Mouse (Mus musculus) brain, embryonic 14.5 days (tissue): ENCODE results near the gene Coq10a. TPM values are rescaled to one million over a fixed set of nuclear protein-coding genes. Genes with fewer than 3 reads are reported as not detected.

ENCODE experiments used
- DNase-seq: peaks from one replicate; pipeline ENCODE4 v3.0.0-alpha.2; 2011; ENCODE audit warnings: low read depth
- CTCF ChIP-seq: fragments of 200-500 bp; IDR thresholded peaks from 2 replicates; pipeline ENCODE4 v1.5.1; 2012; ENCODE audit warnings: inconsistent platforms, mild to moderate bottlenecking, moderate library complexity, borderline replicate concordance; ENCODE audit not compliant: insufficient read depth, insufficient read length; ENCODE audit errors: extremely low read depth
- POLR2A ChIP-seq: fragments of 200-500 bp; IDR thresholded peaks from 2 replicates; pipeline ENCODE4 v1.6.1; 2012; ENCODE audit warnings: mild to moderate bottlenecking, inconsistent platforms, borderline replicate concordance; ENCODE audit not compliant: poor library complexity, insufficient read depth, insufficient read length, severe bottlenecking; ENCODE audit errors: extremely low read depth
- polyA plus RNA-seq: library from polyadenylated mRNA; depleted of rRNA; stranded (reverse); fragments of >200 nt; gene quantifications from 2 replicates; pipeline ENCODE4 v1.2.3, GENCODE M21; 2012

Gene Coq10a
- polyA plus RNA-seq, 1 experiment = 69.0 TPM

DNA sequence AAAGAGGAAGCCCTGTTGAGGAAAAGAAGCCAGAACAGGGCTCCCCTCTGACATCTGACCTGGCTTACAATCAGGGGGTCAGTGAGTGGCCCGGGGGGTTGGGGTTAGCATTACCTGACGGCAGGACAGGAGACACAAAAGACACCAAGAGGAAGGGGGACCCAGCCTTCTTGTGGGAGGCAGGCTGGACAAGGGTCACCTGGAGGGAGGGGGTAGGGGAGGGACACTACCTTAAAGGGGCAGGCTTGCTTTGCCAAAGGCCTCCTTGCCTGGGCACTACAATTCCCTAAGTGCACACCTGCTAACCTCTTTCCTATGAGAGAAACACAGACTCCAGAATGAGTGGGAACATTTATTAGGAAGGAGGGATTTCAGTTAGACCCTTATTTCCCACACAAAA, 32.3 kb upstream of the Coq10a start, which contains the start of gene Slc39a5:
Slc39a5 (minus strand) TSS at position 174 of the 400 bp plus-strand sequence.
- TF ChIP-seq POLR2A (no peak), CTCF (no peak)

DNA sequence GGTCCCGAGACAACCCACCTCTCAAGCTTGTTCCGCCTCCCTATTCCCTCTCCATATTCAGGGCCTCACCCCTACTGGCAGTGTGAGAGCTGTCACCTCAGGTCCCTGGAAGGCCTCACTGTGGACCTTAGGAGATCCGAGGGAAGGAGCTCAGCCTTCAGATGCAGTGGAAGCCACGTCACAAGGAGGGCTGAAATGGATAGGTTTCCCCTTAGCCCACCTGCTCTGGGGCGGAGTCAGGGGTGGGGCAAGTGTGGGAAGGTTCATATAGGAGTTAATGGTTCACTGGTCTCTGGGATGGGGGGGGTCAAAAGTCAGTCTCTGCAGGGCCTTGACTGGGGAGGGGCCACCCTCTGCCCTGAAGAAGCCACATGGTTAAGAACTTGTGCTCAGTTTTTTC, 31.5 kb upstream of the Coq10a start:
- no peak for TF ChIP-seq CTCF
- no peak for TF ChIP-seq POLR2A
- no peak for DNase-seq

More for the DNA sequence above, 32.3 kb upstream of the Coq10a start, which contains the start of gene Slc39a5:
- DNase-seq = no peak

DNA sequence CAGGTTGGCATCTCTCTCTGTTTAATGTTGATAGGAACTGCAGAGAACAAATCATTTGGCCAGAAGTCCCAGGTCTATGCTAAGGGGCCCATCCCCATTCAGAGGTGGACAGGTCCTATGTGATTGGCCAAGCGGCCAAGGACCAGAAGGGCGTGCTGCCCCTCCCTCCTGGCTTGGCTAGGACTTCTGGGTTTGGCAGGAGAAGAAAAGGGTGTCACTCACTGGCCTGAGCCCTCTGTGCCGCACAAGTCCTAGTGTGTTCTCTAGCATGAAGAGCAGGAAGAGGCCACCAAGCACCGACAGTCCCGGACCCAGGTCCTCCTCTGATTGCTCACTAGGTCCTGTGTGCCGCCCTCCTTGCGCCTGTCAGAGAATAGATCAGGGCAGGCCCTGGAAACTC, 28.7 kb upstream of the Coq10a start:
- no peak for DNase-seq
- no peak for TF ChIP-seq POLR2A
- TF ChIP-seq CTCF = no peak

DNA sequence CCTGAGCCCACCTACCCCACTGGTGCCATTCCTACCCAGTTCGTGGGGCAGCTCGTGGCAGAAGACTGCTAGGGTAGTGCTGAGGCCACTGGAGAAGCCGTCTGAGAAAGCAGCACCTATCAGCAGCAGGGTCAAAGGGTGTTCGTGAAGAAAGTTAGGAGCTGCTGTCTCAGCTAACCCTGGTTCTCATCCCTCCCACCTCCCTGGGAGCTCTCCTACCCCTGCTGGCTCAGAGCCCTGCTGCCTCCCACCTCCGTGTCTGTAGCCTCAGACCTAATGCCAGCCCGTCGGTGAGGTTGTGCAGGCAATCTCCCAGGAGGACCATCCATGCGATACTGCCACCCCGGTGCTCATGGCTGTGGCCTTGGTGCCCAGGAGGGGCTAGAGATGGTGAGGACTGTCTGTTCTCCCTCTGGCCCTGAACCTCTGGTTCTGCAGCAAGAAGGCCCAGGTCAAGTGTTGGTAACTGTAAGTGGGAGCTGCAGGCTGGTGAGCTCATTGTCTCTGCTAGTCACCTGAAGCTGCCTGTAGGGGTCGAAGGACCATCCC, 28.0 kb upstream of the Coq10a start:
- no peak for DNase-seq

DNA sequence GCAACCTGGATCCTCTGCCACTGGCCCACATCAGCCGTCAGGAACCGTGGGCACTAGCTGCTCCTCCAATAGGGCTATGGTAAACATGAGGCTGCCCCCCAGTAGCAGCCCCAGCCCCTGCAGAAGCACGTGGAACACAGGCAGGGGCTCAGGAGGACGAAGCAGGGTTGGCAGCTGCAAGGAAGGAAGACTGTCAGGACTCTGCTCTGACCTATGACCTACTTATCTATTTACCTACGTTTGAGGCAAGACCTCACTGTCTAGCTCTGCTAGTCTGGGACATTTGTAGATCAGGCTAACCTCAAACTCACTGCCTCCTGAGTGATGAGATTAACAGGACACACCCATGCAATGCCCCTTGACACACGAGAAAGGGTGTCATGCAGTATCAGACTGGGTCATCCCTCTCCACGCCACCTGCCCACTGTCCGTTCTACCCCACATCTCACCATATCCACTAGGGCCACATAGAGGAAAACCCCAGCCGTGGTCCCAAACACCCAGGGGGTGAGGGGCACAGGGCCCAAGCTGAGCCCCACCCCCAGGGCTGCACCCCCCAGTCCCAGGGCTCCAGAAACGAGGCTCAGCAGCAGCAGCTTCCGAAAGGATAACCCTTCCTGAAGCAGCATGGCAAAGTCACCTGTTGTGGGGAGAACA, 27.3 kb upstream of the Coq10a start:
- no peak for DNase-seq
- TF ChIP-seq POLR2A (no peak), CTCF (no peak)

More for the DNA sequence above, 28.0 kb upstream of the Coq10a start:
- no peak for TF ChIP-seq CTCF
- TF ChIP-seq POLR2A = no peak

DNA sequence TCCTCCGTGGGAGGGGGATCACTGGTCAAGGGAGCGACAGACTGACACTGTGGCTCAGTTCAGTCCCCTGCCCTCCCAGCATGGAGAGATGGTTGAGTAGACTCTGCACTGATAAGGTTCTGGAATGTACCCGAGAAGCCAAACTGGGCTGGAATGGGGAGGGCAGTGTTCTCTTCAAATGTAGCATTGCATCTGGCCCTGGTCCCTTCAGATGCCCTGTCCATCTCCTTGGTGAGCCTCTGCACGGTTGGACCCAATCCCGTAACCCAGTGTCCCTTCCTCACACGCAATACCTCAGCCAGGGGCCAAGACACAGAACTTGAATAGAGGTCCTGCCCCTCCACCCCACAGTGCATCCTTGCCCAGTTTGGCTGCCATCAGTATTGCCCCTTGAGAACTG, 23.1 kb upstream of the Coq10a start:
- no peak for DNase-seq
- no peak for TF ChIP-seq CTCF
- no peak for TF ChIP-seq POLR2A

DNA sequence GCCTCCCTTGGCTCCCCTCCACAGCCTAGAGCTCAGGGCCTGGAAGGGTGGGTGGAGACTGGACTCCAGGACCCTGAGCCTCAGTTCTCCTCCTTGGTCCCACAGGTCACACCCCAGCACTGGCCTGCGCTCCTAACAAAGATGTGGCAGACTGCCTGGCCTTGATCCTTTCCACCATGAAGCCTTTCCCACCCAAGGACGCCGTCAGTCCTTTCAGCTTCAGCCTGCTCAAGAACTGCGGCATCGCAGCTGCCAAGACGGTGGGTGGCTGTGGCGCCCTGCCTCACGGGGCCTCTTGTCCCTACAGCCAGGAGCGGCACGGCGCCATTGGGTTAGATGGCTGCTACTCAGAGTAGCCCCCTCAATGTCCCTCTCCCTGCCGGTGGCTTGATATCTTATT, 21.6 kb upstream of the Coq10a start:
- no peak for DNase-seq
- no peak for TF ChIP-seq CTCF
- TF ChIP-seq POLR2A = no peak

DNA sequence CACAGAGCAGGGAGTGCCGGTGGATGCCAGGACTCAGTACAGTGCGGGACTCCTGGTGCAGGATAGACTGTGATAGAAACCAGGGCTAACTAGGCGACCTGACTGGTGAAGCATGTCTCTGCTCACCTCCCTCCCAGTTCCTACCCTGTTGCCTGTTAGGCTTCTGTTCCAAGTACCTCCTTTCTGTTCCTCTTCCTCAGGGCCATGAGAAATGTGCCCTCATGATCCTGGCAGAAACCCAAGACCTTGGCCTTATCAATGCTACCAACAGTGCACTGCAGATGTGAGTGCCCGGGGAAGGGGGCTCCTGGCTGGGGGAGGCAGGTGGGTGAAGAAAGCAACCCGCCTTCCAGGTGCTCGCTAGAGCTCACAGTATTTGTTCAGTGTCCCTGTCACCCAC, 20.8 kb upstream of the Coq10a start:
- DNase-seq = no peak
- TF ChIP-seq POLR2A (no peak), CTCF (no peak)

DNA sequence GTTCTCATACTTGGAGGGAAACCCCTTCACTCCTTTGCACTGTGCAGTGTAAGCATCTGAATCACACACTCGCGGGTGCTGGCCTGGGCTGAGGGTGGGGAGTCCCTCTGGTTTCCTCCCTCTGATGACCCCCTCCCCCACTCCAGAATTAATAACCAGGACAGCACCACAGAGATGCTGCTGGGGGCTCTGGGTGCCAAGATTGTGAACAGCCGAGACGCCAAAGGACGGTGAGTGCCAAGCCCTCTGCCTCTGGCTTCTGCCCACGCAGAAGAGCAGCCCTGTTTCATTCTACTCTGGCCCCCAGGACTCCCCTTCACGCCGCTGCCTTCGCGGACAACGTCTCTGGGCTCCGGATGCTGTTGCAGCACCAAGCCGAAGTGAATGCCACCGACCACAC, 20.1 kb upstream of the Coq10a start:
- DNase-seq = no peak

DNA sequence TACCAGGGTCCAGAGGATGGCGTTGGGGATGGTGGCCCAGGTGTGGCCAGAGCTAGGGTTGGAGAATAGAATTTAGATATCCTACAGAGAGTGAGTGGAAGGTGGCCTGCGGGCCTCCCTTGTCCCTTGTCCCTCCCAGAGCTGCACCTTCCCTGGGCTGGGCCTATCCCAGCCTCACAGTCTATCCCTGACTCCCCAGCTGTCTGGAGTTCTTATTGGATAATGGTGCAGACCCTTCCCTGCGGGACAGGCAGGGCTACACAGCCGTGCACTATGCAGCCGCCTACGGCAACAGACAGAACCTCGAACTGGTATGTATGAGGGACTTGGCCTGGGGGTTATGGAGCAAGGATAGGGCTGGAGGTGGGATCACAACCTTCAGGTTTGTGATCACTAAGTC, 17.1 kb upstream of the Coq10a start:
- no peak for DNase-seq
- no peak for TF ChIP-seq POLR2A
- TF ChIP-seq CTCF = no peak

More for the DNA sequence above, 20.1 kb upstream of the Coq10a start:
- no peak for TF ChIP-seq POLR2A
- no peak for TF ChIP-seq CTCF

DNA sequence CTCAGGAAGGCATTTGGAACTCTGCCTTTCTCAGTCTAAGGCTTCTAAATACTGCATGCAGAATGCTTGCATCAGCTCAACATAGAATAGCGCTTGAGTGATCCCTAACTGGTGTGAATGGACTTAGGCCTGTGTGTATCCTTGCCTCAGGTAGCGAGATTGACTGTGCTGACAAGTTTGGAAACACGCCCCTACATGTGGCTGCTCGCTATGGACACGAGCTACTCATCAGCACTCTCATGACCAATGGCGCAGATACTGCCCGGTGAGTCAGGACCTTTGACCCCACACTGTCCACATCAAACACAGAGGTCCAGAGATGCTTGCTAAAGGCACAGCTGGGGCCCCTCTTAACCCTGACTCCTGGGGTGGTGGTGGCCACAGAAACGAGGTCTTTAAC, 13.7 kb upstream of the Coq10a start:
- no peak for TF ChIP-seq CTCF
- no peak for TF ChIP-seq POLR2A

DNA sequence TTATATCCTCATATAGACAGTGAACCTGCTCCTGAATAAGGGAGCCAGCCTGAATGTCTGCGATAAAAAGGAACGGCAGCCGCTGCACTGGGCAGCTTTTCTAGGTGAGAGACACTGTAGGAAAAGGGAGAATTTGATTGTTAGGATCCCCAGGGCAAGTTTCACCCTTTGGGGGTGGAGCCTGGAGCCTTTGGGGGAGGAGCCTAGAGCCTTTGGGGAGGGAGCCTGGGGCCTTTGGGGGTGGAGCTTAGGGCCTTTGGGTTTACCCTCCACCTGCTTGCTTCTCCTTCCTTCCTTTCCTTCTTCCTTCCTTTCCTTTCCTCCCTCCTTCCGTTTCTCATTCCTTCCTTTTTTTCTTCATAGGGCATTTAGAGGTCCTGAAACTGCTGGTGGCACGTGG, 11.8 kb upstream of the Coq10a start:
- DNase-seq = no peak
- TF ChIP-seq CTCF (no peak), POLR2A (no peak)

More for the DNA sequence above, 13.7 kb upstream of the Coq10a start:
- DNase-seq = no peak

DNA sequence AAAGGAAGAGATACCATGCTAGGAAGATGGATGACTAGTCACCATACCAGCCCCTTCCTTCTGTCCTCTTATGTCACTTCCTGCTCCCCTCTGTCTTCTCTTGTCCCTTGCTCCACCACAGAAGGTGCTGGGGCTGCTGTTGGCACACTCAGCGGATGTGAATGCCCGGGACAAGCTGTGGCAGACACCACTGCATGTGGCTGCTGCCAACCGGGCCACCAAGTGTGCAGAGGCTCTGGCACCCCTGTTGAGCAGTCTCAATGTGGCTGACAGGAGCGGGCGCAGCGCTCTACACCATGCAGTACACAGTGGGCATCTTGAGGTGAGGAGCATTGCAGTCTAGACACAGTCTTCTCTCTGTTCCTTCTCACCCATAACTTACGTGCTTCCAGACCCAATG, 10.5 kb upstream of the Coq10a start:
- no peak for TF ChIP-seq CTCF
- DNase-seq = no peak

DNA sequence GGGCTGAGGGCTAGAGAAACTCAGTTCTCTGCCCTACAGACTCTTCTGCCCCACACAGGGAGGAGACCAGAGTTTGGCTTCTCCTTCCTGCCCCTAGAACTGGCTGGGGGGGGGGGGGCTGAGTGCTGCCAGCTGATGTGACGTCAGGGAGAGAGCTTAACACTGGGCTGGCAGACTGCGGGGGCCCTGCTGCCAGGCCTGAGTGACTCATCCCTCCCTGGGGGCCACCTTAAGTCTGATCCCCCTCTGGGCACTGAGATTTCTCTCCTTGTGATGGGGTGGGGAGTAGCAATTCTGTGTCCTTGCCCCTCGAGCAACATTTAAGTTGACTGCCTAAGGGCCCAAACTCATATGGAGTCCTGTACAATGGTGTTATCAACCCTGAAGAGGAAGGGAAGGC, 9.7 kb upstream of the Coq10a start:
- TF ChIP-seq CTCF = no peak
- DNase-seq = no peak

DNA sequence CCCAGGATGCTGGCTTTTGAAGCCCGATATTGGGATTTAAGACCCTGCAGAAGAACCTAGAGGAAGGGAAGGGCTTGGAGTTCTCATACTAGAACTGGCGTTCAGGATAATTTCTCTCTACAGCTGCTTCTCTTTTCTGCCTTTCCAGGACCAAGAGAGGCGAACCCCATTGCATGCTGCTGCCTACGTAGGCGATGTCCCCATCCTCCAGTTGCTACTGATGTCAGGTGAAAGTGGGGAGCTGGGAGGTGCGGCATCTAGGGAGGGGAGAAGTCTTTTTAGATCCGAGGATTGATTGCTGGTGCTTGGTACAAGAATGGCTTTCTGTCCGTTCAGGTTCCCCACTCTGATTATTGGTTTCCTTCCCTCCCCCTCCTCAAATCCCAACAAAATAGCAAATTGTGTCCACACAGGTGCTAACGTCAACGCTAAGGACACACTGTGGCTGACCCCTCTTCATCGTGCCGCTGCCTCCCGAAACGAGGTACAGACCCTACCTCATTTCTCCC, 9.2 kb upstream of the Coq10a start:
- DNase-seq = no peak
- no peak for TF ChIP-seq POLR2A
- no peak for TF ChIP-seq CTCF
